Mouse (Mus musculus): ENCODE measurements around the gene Fbxw8. TPM values are rescaled to one million over a fixed set of nuclear protein-coding genes. Genes with fewer than 3 reads are reported as not detected.

The Fbxw8 gene
- total and polyA plus RNA-seq, 2 experiments from 2014 or later, result 14.4 to 43.0 TPM

GRCm38 (mm10) chr5:118099069-118099869 is 56.0 kb downstream of the Fbxw8 start:
- no peak for TF ChIP-seq CTCF (IDR thresholded peaks at IDR 0.05)
- Histone ChIP-seq H3K27ac (ENCODE audit: low read depth, low read length) (no peak overlapping the region), H3K9ac (replicated peaks; ENCODE audit: low read length, poor library complexity, severe bottlenecking) (no peak overlapping the region)

GRCm38 (mm10) chr5:118096317-118096716 is 58.9 kb downstream of the Fbxw8 start:
- 82% methylated on average over 3 of the region's 3 CpGs for WGBS
- no peak for TF ChIP-seq CTCF (IDR thresholded peaks at IDR 0.05)
- no peaks in the 10 kb centered on the region for H3K27me3 ChIP-seq (ENCODE audit: insufficient read depth, low read length)
- 0 out of 2 replicates have a peak, but pooled peaks cover 3% of the 10 kb centered on the region for H3K4me1 ChIP-seq (ENCODE audit: insufficient read depth, low read length)
- no peak overlapping the region for H3K9ac ChIP-seq (replicated peaks; ENCODE audit: low read length, poor library complexity, severe bottlenecking)
- no peak for DNase-seq (ENCODE audit: low spot score)
- peaks cover 26% of the 10 kb centered on the region for H3K36me3 ChIP-seq (ENCODE audit: insufficient read depth, low read length)
- no peaks in the 10 kb centered on the region for H3K9me3 ChIP-seq (ENCODE audit: low read length)
- H3K4me2 ChIP-seq (ENCODE audit: low read depth, low read length, poor library complexity, severe bottlenecking), result no peak overlapping the region
- no peak overlapping the region for H3K4me3 ChIP-seq (ENCODE audit: low read depth, low read length)
- no peak overlapping the region for H3K27ac ChIP-seq (ENCODE audit: low read depth, low read length)
- no peak for ATAC-seq (ENCODE audit: low FRiP score)

More at GRCm38 (mm10) chr5:118099069-118099869, 56.0 kb downstream of the Fbxw8 start:
- peaks cover 14% of the 10 kb centered on the region for H3K36me3 ChIP-seq (ENCODE audit: insufficient read depth, low read length)
- H3K27me3 ChIP-seq (ENCODE audit: insufficient read depth, low read length), result no peaks in the 10 kb centered on the region
- no peaks in the 10 kb centered on the region for H3K9me3 ChIP-seq (ENCODE audit: low read length)
- 79% methylated on average over 11 of the region's 11 CpGs for WGBS
- H3K4me1 ChIP-seq (ENCODE audit: insufficient read depth, low read length), result 0 out of 2 replicates have a peak, but pooled peaks cover 3% of the 10 kb centered on the region
- no peak for ATAC-seq (ENCODE audit: low FRiP score)
- no peak overlapping the region for H3K4me3 ChIP-seq (ENCODE audit: low read depth, low read length)
- H3K4me2 ChIP-seq (ENCODE audit: low read depth, low read length, poor library complexity, severe bottlenecking), result no peak overlapping the region
- DNase-seq (ENCODE audit: low spot score), result peak; percentile 64

GRCm38 (mm10) chr5:118095849-118096248 is 59.4 kb downstream of the Fbxw8 start:
- Histone ChIP-seq H3K36me3 (ENCODE audit: insufficient read depth, low read length) (peaks cover 27% of the 10 kb centered on the region), H3K9ac (replicated peaks; ENCODE audit: low read length, poor library complexity, severe bottlenecking) (no peak overlapping the region), H3K4me3 (ENCODE audit: low read depth, low read length) (no peak overlapping the region), H3K4me2 (ENCODE audit: low read depth, low read length, poor library complexity, severe bottlenecking) (no peak overlapping the region), H3K27me3 (ENCODE audit: insufficient read depth, low read length) (no peaks in the 10 kb centered on the region), H3K9me3 (ENCODE audit: low read length) (no peaks in the 10 kb centered on the region), H3K4me1 (ENCODE audit: insufficient read depth, low read length) (0 out of 2 replicates have a peak, but pooled peaks cover 3% of the 10 kb centered on the region), H3K27ac (ENCODE audit: low read depth, low read length) (no peak overlapping the region)
- ATAC-seq (ENCODE audit: low FRiP score) (no peak), DNase-seq (ENCODE audit: low spot score) (no peak)
- no peak for TF ChIP-seq CTCF (IDR thresholded peaks at IDR 0.05)
- WGBS, result 89% methylated on average over 4 of the region's 4 CpGs

GRCm38 (mm10) chr5:118095433-118095832 is 59.8 kb downstream of the Fbxw8 start:
- no peak overlapping the region for H3K27ac ChIP-seq (ENCODE audit: low read depth, low read length)
- WGBS, result 86% methylated on average over 11 of the region's 11 CpGs
- H3K4me2 ChIP-seq (ENCODE audit: low read depth, low read length, poor library complexity, severe bottlenecking), result no peak overlapping the region
- no peak for ATAC-seq (ENCODE audit: low FRiP score)
- H3K9me3 ChIP-seq (ENCODE audit: low read length), result no peaks in the 10 kb centered on the region
- no peak overlapping the region for H3K4me3 ChIP-seq (ENCODE audit: low read depth, low read length)
- H3K27me3 ChIP-seq (ENCODE audit: insufficient read depth, low read length), result no peaks in the 10 kb centered on the region
- peaks cover 27% of the 10 kb centered on the region for H3K36me3 ChIP-seq (ENCODE audit: insufficient read depth, low read length)
- DNase-seq (ENCODE audit: low spot score), result no peak
- TF ChIP-seq CTCF (IDR thresholded peaks at IDR 0.05), result no peak
- no peak overlapping the region for H3K9ac ChIP-seq (replicated peaks; ENCODE audit: low read length, poor library complexity, severe bottlenecking)
- H3K4me1 ChIP-seq (ENCODE audit: insufficient read depth, low read length), result 0 out of 2 replicates have a peak, but pooled peaks cover 3% of the 10 kb centered on the region

GRCm38 (mm10) chr5:118093321-118094035 is 61.8 kb downstream of the Fbxw8 start:
- peak; percentile 25 for TF ChIP-seq CTCF (IDR thresholded peaks at IDR 0.05)
- no peaks in the 10 kb centered on the region for H3K9me3 ChIP-seq (ENCODE audit: low read length)
- no peak overlapping the region for H3K27ac ChIP-seq (ENCODE audit: low read depth, low read length)
- no peak overlapping the region for H3K4me2 ChIP-seq (ENCODE audit: low read depth, low read length, poor library complexity, severe bottlenecking)
- H3K27me3 ChIP-seq (ENCODE audit: insufficient read depth, low read length), result no peaks in the 10 kb centered on the region
- H3K9ac ChIP-seq (replicated peaks; ENCODE audit: low read length, poor library complexity, severe bottlenecking), result no peak overlapping the region
- peak; percentile 24; the same call in 1 of the 2 replicates for ATAC-seq (ENCODE audit: low FRiP score)
- no peak overlapping the region for H3K4me3 ChIP-seq (ENCODE audit: low read depth, low read length)
- no peak for DNase-seq (ENCODE audit: low spot score)
- H3K36me3 ChIP-seq (ENCODE audit: insufficient read depth, low read length), result peaks cover 27% of the 10 kb centered on the region
- H3K4me1 ChIP-seq (ENCODE audit: insufficient read depth, low read length), result 0 out of 2 replicates have a peak, but pooled peaks cover 3% of the 10 kb centered on the region
- 59% methylated on average over 11 of the region's 11 CpGs for WGBS

- H3K4me1 ChIP-seq (ENCODE audit: insufficient read depth, low read length), result 0 out of 2 replicates have a peak, but pooled peaks cover 5% of the 10 kb centered on the region
- H3K4me3 ChIP-seq (ENCODE audit: low read depth, low read length), result no peak overlapping the region
- no peaks in the 10 kb centered on the region for H3K9me3 ChIP-seq (ENCODE audit: low read length)
- 94% methylated on average over 2 of the region's 2 CpGs for WGBS
- H3K27ac ChIP-seq (ENCODE audit: low read depth, low read length), result no peak overlapping the region
- peaks cover 24% of the 10 kb centered on the region for H3K36me3 ChIP-seq (ENCODE audit: insufficient read depth, low read length)
- no peak for ATAC-seq (ENCODE audit: low FRiP score)
- no peak overlapping the region for H3K9ac ChIP-seq (replicated peaks; ENCODE audit: low read length, poor library complexity, severe bottlenecking)
- peak; percentile 58 for TF ChIP-seq CTCF (IDR thresholded peaks at IDR 0.05)
- DNase-seq (ENCODE audit: low spot score), result no peak
- no peaks in the 10 kb centered on the region for H3K27me3 ChIP-seq (ENCODE audit: insufficient read depth, low read length)
- no peak overlapping the region for H3K4me2 ChIP-seq (ENCODE audit: low read depth, low read length, poor library complexity, severe bottlenecking)
Observed at GRCm38 (mm10) chr5:118090837-118091236, 64.4 kb downstream of the Fbxw8 start.
